Mouse (Mus musculus): ENCODE results near the gene Cldnd1. TPM values are rescaled to one million over a fixed set of nuclear protein-coding genes. Genes with fewer than 3 reads are reported as not detected.

The Cldnd1 gene
- polyA plus RNA-seq, 1 experiment from 2014 or later, result 93.1 TPM

DNA sequence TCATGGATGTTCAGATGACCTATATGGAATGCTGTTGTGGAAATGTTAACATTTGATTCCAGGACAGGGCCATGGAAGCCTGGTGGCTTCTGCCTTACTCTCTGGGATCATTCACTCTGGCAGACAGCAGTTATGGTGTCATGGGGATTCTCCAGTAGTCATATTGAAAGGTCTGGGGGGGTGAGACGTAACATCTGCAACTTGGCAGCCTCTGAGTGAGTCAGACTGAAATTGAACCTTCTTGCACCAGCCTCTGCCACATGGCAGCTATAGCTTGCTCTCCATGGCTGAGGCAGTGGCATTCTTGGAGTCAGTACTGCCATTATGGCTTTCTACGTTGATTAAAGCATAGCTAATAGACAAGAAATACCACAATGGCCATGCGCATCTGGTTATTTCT lies 30.9 kb upstream of the Cldnd1 start:
- no peak for ATAC-seq (replicated peaks; ENCODE audit: insufficient number of reproducible peaks, insufficient read depth, low FRiP score, low read depth)
- Histone ChIP-seq H3K9ac (no peak overlapping the region), H3K9me3 (replicated peaks) (no peaks in the 10 kb centered on the region), H3K27me3 (no peaks in the 10 kb centered on the region), H3K4me2 (no peak overlapping the region), H3K36me3 (no peaks in the 10 kb centered on the region), H3K27ac (no peak overlapping the region), H3K4me3 (no peak overlapping the region), H3K4me1 (replicated peaks) (no peaks in the 10 kb centered on the region)
- WGBS, result 82% methylated on average over 3 of the region's 3 CpGs

DNA sequence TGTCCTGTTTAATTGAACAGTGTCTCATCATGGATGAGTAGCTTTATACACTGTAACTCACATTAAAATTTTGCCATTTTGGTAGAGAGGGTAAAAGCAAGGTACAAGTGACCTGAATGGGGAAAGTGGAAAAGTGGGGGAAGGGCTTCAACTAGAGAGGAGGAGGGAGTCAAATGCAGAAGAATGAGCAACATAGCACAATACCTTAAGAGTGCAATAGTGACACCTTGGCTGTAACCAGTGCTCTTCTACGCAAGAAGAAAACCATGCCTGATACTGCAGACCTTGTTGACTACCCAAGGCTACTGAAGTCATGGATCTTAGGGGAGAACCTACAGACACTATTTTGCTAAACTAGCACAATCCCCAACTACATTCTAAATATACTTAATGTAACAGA lies 30.4 kb upstream of the Cldnd1 start:
- Histone ChIP-seq H3K36me3 (no peaks in the 10 kb centered on the region), H3K9me3 (replicated peaks) (no peaks in the 10 kb centered on the region), H3K4me2 (no peak overlapping the region), H3K27ac (no peak overlapping the region), H3K4me3 (no peak overlapping the region), H3K27me3 (no peaks in the 10 kb centered on the region), H3K9ac (no peak overlapping the region), H3K4me1 (replicated peaks) (no peaks in the 10 kb centered on the region)
- 96% methylated on average over 1 of the region's 1 CpGs for WGBS
- ATAC-seq (replicated peaks; ENCODE audit: insufficient number of reproducible peaks, insufficient read depth, low FRiP score, low read depth), result no peak

DNA sequence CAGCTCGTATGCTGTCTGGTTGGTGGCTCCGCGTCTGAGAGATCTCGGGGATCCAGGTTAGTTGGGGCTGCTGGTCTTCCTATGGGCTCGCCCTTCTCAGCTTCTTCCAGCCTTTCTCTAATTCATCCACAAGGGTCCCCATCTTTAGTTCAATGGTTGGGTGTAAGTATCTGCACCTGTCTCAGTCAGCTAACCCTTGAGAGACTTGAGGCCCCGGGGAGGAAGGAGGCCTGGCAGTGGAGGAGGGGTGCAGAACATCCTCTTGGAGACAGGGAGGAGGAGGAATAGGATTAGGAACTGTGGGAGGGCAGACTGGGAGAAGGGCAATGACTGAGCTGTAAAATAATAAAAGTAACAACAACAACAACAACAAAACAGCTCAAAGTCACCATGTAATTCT lies 27.5 kb upstream of the Cldnd1 start:
- WGBS, result 83% methylated on average over 6 of the region's 6 CpGs
- no peak overlapping the region for H3K9ac ChIP-seq
- no peaks in the 10 kb centered on the region for H3K27me3 ChIP-seq
- peaks cover 13% of the 10 kb centered on the region for H3K4me1 ChIP-seq (replicated peaks)
- H3K4me2 ChIP-seq, result no peak overlapping the region
- no peak for ATAC-seq (replicated peaks; ENCODE audit: insufficient number of reproducible peaks, insufficient read depth, low FRiP score, low read depth)
- H3K4me3 ChIP-seq, result no peak overlapping the region
- no peaks in the 10 kb centered on the region for H3K9me3 ChIP-seq (replicated peaks)
- no peak overlapping the region for H3K27ac ChIP-seq
- no peaks in the 10 kb centered on the region for H3K36me3 ChIP-seq

DNA sequence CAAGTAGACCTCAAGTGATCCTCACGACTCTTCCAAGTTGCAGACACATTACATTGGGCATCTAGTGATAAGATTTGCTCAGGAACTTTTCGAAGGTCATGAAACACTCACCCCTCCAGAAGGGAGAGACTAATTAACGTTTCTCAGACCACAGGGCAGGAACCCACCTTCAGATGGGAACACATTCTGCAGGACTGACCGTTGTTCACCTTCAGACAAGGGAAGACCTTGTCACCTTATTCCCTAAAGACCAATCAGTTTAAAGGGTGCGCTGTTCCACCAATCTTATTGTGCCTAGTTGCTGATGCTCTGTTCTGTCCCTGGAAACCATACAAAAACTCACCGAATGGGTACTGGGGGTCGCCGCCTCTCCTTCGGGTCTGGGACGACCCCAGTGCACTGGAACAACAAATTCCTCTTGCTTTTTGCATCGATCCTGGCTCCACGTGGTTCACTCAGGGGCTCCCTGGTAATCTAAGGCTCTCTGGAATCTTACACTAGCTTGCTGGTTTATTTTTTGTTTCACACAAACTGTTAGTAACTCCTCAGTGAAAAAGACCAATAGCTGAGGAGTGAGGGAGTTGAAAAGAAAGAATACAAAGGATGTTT lies 26.8 kb upstream of the Cldnd1 start:
- no peak overlapping the region for H3K4me3 ChIP-seq
- WGBS, result 76% methylated on average over 12 of the region's 12 CpGs
- H3K4me2 ChIP-seq, result no peak overlapping the region
- H3K9me3 ChIP-seq (replicated peaks), result no peaks in the 10 kb centered on the region
- H3K36me3 ChIP-seq, result no peaks in the 10 kb centered on the region
- H3K27ac ChIP-seq, result no peak overlapping the region
- H3K4me1 ChIP-seq (replicated peaks), result peaks cover 13% of the 10 kb centered on the region
- H3K27me3 ChIP-seq, result no peaks in the 10 kb centered on the region
- no peak for ATAC-seq (replicated peaks; ENCODE audit: insufficient number of reproducible peaks, insufficient read depth, low FRiP score, low read depth)
- H3K9ac ChIP-seq, result no peak overlapping the region

DNA sequence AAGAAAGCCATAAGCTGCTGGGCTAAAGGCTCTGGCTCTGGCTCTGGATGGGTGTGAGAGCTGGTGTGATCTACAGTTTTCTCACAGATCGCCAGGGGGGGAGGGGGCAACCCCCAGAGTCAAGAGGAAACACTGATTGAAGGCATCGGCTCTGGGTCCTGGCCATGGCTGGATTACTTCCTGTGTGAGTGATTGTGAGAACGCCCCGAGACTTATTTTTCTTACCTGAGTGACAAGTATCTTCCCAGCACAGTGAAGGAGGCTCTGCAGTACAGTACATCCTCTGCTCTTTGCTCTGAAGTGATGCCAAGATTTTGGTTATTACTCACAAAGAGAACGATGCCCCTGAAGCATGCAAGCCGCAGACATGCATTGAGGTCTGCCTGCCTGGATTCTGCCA lies 25.9 kb upstream of the Cldnd1 start:
- no peak overlapping the region for H3K9ac ChIP-seq
- no peak for ATAC-seq (replicated peaks; ENCODE audit: insufficient number of reproducible peaks, insufficient read depth, low FRiP score, low read depth)
- H3K4me2 ChIP-seq, result no peak overlapping the region
- no peaks in the 10 kb centered on the region for H3K27me3 ChIP-seq
- no peaks in the 10 kb centered on the region for H3K36me3 ChIP-seq
- peaks cover 13% of the 10 kb centered on the region for H3K4me1 ChIP-seq (replicated peaks)
- WGBS, result 39% methylated on average over 6 of the region's 6 CpGs
- H3K9me3 ChIP-seq (replicated peaks), result no peaks in the 10 kb centered on the region
- no peak overlapping the region for H3K4me3 ChIP-seq
- H3K27ac ChIP-seq, result no peak overlapping the region

DNA sequence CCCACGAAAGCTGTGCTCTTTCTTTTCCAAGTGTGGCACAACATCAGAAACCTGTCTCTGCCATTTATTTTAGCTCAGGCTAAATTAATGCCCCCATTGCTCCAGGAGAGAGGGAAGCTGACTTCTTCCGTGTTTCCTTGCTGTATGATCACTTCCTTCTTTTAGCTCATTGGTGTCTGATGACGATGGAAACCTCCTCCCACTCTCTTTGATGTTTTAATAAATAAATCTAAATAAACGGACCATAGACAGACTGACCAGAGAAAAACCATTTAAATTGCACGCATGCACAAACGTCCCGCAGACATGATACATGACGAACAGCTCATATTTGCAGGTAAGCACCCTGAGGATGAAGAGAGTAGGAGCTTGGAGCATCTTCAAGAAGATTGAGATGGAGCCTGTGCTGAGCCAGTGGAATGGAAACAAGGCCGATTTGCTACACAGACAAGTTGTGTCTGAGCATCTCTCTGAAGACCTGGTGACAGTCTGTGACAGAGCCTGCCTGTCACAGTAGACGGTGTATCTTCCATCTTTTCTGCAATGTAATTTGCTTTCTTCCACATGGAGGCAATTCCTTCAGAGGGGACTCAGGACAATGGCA lies 25.3 kb upstream of the Cldnd1 start:
- H3K9me3 ChIP-seq (replicated peaks), result no peaks in the 10 kb centered on the region
- H3K9ac ChIP-seq, result no peak overlapping the region
- no peak for ATAC-seq (replicated peaks; ENCODE audit: insufficient number of reproducible peaks, insufficient read depth, low FRiP score, low read depth)
- H3K4me3 ChIP-seq, result no peak overlapping the region
- no peak overlapping the region for H3K4me2 ChIP-seq
- WGBS, result 77% methylated on average over 10 of the region's 10 CpGs
- H3K4me1 ChIP-seq (replicated peaks), result peaks cover 13% of the 10 kb centered on the region
- no peaks in the 10 kb centered on the region for H3K36me3 ChIP-seq
- H3K27ac ChIP-seq, result no peak overlapping the region
- no peaks in the 10 kb centered on the region for H3K27me3 ChIP-seq

DNA sequence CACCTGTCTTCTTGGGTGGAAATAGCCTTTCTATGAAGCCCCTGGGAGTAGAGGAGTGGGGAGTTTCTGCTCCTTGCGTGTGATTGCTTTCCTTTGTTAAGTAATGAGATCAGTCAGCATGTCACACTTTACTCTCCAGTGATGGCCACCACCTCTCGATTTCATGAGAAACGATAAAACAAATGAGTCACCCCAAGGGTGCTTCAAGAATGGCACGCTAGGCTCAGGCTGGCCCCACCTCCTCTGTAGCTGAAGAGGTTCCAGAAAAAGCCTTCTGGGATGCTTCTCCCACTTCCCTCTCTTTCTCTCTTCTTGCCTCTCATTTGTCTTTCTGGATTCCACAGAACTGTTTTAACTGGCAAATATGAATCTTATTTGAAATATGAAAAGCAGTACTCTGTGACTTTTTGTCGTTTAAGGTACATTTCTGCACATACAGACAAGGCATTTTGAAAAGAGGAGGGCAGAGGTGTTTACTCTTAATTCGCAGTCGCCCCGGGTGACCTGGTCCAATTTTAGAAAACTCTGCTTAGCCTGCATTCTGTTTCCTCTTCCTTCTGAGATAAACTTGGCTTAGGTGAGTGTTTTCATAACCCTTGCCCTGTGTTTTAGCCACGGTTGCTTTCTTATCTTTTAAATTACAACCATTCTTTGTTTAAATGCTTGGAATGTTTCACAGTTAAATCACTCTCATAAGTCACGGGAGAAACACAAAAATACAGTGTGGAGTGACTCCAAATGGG lies 24.2 kb upstream of the Cldnd1 start:
- Histone ChIP-seq H3K27ac (peak overlapping the region; percentile 6; the same call in 1 of the 2 replicates), H3K27me3 (no peaks in the 10 kb centered on the region), H3K9ac (no peak overlapping the region), H3K36me3 (no peaks in the 10 kb centered on the region), H3K4me3 (no peak overlapping the region), H3K9me3 (replicated peaks) (no peaks in the 10 kb centered on the region), H3K4me1 (replicated peaks) (peaks cover 13% of the 10 kb centered on the region), H3K4me2 (peak overlapping the region; percentile 46)
- ATAC-seq (replicated peaks; ENCODE audit: insufficient number of reproducible peaks, insufficient read depth, low FRiP score, low read depth), result no peak; the same call in 1 of the 2 replicates
- WGBS, result 11% methylated on average over 10 of the region's 10 CpGs

DNA sequence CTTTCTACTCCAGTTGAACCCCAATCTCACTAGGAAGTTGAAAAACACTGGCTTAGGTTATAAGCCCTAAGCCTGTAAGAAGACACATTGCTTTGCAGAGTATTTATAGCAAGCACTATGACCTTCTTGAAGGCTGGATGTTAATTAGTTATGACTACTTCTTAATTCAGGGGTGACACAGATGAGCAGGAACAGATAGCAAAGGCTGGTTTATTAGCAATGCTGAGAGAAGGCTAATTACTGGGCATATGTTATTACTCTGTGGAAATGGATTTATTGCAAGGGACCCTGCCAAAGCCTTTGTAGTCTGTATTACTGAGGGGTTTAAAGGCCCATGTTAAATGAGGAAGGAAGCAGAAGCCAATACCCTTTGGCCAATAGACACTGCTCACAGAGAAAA lies 22.7 kb upstream of the Cldnd1 start:
- no peak overlapping the region for H3K4me2 ChIP-seq
- H3K9ac ChIP-seq, result no peak overlapping the region
- H3K27me3 ChIP-seq, result no peaks in the 10 kb centered on the region
- H3K36me3 ChIP-seq, result no peaks in the 10 kb centered on the region
- H3K27ac ChIP-seq, result no peak overlapping the region
- H3K9me3 ChIP-seq (replicated peaks), result no peaks in the 10 kb centered on the region
- no peak overlapping the region for H3K4me3 ChIP-seq
- ATAC-seq (replicated peaks; ENCODE audit: insufficient number of reproducible peaks, insufficient read depth, low FRiP score, low read depth), result no peak
- peaks cover 13% of the 10 kb centered on the region for H3K4me1 ChIP-seq (replicated peaks)

DNA sequence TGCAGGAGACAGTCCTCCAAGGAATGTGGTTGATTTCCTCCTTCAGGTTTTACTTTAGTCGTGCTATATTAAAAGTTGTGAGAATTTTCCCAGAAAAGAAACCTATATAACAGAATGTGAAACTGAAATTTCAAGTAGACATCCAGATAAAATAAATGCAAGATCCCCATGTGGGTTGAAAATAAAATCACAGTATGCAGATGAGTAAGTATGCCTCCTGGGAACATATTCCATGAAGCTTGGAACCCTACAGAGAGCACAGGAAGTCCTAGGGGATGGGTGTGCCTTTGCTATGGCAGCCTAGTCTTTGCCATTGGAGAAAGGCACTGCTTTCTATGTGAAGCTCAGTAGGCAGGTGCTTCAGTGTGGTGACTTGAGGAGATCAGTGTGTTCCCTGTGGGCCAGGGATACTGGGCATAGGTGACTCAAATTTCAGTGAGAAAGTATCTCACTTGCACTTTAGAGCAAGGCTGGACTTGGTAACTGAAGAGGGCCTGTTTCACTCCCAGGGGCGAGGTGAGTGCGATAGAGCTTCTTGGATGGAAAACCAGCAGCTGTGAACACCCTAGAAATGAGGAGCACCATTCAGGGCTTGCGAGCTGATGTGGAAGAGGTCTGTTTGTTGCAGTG lies 20.3 kb upstream of the Cldnd1 start:
- no peaks in the 10 kb centered on the region for H3K9me3 ChIP-seq (replicated peaks)
- ATAC-seq (replicated peaks; ENCODE audit: insufficient number of reproducible peaks, insufficient read depth, low FRiP score, low read depth), result no peak
- H3K4me1 ChIP-seq (replicated peaks), result peaks cover 13% of the 10 kb centered on the region
- H3K36me3 ChIP-seq, result no peaks in the 10 kb centered on the region
- no peak overlapping the region for H3K4me2 ChIP-seq
- no peaks in the 10 kb centered on the region for H3K27me3 ChIP-seq
- H3K9ac ChIP-seq, result no peak overlapping the region
- WGBS, result 84% methylated on average over 4 of the region's 4 CpGs
- no peak overlapping the region for H3K4me3 ChIP-seq
- H3K27ac ChIP-seq, result no peak overlapping the region

DNA sequence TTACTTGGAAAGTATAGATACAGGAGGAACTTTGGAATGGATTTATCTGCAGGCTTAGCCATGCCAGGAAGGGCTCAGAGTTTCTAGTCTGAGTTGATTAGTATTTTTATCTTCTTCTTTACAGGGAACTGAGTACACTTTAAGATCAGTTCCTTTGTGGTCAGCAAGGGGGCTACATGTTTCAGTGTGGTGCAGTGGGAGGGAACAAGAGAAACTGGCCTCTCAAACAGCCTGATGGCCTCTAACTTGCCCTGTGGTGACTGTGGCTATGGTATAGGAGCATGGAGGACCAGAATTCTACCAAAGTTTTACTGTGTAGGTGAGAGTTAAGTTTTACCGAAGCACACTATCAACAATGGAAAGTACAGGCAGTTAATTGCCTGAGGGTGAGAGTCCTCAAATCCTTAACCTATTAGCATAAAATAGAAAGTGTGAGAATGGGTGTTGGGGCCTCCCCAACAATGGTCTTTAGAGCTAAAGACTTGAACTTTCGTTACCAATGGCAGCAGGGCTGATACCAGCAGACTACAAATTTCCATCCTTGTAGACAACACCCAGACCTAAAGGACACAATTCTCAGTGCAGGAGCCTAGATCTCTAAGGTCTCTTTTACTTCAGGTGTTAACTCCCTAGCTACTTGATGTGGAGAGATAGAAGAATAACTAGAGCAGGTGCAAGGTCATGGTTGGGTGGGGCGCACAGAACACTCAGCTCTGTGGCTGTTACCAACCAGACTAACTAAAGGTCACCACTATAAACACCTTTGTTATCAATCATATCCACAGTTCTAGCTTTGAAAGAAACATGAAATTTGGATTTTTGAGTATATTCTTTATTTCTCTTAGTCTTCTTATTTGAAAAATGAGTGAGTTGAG lies 18.9 kb upstream of the Cldnd1 start:
- Histone ChIP-seq H3K4me1 (replicated peaks) (peaks cover 4% of the 10 kb centered on the region), H3K27me3 (no peaks in the 10 kb centered on the region), H3K9me3 (replicated peaks) (no peaks in the 10 kb centered on the region), H3K9ac (no peak overlapping the region), H3K4me2 (no peak overlapping the region), H3K36me3 (no peaks in the 10 kb centered on the region), H3K27ac (no peak overlapping the region), H3K4me3 (no peak overlapping the region)
- no peak for ATAC-seq (replicated peaks; ENCODE audit: insufficient number of reproducible peaks, insufficient read depth, low FRiP score, low read depth)
- 76% methylated on average over 3 of the region's 3 CpGs for WGBS

DNA sequence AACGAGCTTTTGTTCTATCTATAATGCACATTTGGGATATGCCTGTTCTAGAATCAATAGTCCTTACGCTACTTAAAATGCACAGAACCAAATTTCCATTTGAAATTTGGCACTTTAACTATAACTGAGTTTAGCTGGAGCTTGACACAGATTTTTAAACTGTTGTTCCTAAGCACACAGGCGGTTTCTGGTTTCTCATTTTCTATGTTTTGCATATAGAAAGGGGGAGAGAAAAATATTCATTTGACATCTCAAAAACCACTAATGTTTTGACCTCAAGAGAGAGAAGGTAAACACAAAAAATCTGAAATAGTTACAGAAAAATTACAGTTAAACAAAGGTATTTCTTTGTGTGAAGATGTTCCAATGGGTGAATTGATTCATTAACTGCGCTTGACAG lies 18.2 kb upstream of the Cldnd1 start:
- 75% methylated on average over 4 of the region's 4 CpGs for WGBS

More for the DNA sequence above, 18.2 kb upstream of the Cldnd1 start:
- ATAC-seq (replicated peaks; ENCODE audit: insufficient number of reproducible peaks, insufficient read depth, low FRiP score, low read depth), result no peak
- no peak overlapping the region for H3K9ac ChIP-seq
- no peaks in the 10 kb centered on the region for H3K4me1 ChIP-seq (replicated peaks)
- H3K4me3 ChIP-seq, result no peak overlapping the region
- H3K36me3 ChIP-seq, result no peaks in the 10 kb centered on the region
- H3K9me3 ChIP-seq (replicated peaks), result no peaks in the 10 kb centered on the region
- no peak overlapping the region for H3K27ac ChIP-seq
- no peak overlapping the region for H3K4me2 ChIP-seq
- no peaks in the 10 kb centered on the region for H3K27me3 ChIP-seq

Measured in heart, embryonic 15.5 days (tissue).